Mouse (Mus musculus) lung, embryonic 16.5 days (tissue): ENCODE results near the gene Syndig1l. TPM values are rescaled to one million over a fixed set of nuclear protein-coding genes. Genes with fewer than 3 reads are reported as not detected.

Experiments
- ATAC-seq: fragments of 200-750 bp; cut with Nextera tagmentation; 2 replicates; pipeline ENCODE4 v1.8.0; 2017; ENCODE audit warnings: low read depth, mild to moderate bottlenecking, moderate library complexity
- H3K27ac ChIP-seq: fragments of 300-500 bp; sonication (generic); 2 replicates; pipeline ENCODE4 v1.5.1; 2014; ENCODE audit warnings: mild to moderate bottlenecking, control low read depth, low read length
- H3K27me3 ChIP-seq: fragments of 300-500 bp; sonication (generic); 2 replicates; pipeline ENCODE4 v1.6.1; 2014; ENCODE audit warnings: low read depth, low read length, mixed read lengths; ENCODE audit not compliant: control insufficient read depth, insufficient read depth
- H3K36me3 ChIP-seq: fragments of 300-500 bp; sonication (generic); 2 replicates; pipeline ENCODE4 v1.6.1; 2014; ENCODE audit warnings: low read length; ENCODE audit not compliant: control insufficient read depth, insufficient read depth
- H3K4me1 ChIP-seq: fragments of 300-500 bp; sonication (generic); replicated peaks from 2 replicates; pipeline ENCODE4 v1.6.1; 2014; ENCODE audit warnings: low read length, mixed read lengths; ENCODE audit not compliant: control insufficient read depth, insufficient read depth
- H3K4me2 ChIP-seq: fragments of 300-500 bp; sonication (generic); 2 replicates; pipeline ENCODE4 v1.6.1; 2014; ENCODE audit warnings: low read depth, low read length, control low read depth
- H3K4me3 ChIP-seq: fragments of 300-500 bp; sonication (generic); 2 replicates; pipeline ENCODE4 v1.5.1; 2014; ENCODE audit warnings: mild to moderate bottlenecking, low read length, control low read depth
- H3K9ac ChIP-seq: fragments of 300-500 bp; sonication (generic); 2 replicates; pipeline ENCODE4 v1.6.1; 2014; ENCODE audit warnings: low read length, control low read depth
- H3K9me3 ChIP-seq: fragments of 300-500 bp; sonication (generic); 2 replicates; pipeline ENCODE4 v1.6.1; 2016; ENCODE audit warnings: low read length; ENCODE audit not compliant: control insufficient read depth
- WGBS: fragments of 180-500 bp; shearing (Covaris S2); extraction: QIAGEN DNeasy Blood & Tissue Kit; methylation state at CpG from one replicate; pipeline ENCODE4 v1.1.7; 2014; 5-methylcytosine and 5-hydroxymethylcytosine counted together
- polyA plus RNA-seq: library from polyadenylated mRNA; unstranded; fragments of >200 nt; fragmentation: Nextera tagmentation; extraction: Ambion mirVana; gene quantifications from 2 replicates; pipeline ENCODE4 v1.2.1, GENCODE M21; 2015

Gene Syndig1l
- polyA plus RNA-seq, 1 experiment from 2014 or later, result not detected

DNA sequence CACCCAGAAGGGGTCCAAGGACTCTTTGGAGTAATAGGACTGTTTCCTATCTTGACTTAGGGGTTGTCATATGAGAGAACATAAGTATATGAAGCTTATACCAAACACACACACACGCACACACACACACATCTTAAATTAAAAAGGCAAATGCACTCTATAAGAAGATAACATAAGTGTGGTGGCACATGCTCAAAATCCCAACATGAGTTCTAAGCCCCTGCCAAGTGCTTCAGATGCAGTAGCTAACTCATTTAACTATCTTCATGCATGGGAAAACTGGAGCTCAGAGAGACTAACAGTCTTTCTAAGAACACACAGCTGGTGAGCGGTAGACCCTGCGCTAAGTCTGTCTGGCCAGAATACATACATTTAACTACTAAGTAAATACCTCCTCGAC lies 11.1 kb downstream of the Syndig1l start:
- no peak overlapping the region for H3K4me2 ChIP-seq
- H3K9ac ChIP-seq, result no peak overlapping the region
- 79% methylated on average over 4 of the region's 4 CpGs for WGBS
- H3K27me3 ChIP-seq, result no peaks in the 10 kb centered on the region
- no peak overlapping the region for H3K4me3 ChIP-seq
- no peaks in the 10 kb centered on the region for H3K36me3 ChIP-seq
- no peak for ATAC-seq
- H3K4me1 ChIP-seq, result no peaks in the 10 kb centered on the region
- no peak overlapping the region for H3K27ac ChIP-seq
- no peaks in the 10 kb centered on the region for H3K9me3 ChIP-seq

DNA sequence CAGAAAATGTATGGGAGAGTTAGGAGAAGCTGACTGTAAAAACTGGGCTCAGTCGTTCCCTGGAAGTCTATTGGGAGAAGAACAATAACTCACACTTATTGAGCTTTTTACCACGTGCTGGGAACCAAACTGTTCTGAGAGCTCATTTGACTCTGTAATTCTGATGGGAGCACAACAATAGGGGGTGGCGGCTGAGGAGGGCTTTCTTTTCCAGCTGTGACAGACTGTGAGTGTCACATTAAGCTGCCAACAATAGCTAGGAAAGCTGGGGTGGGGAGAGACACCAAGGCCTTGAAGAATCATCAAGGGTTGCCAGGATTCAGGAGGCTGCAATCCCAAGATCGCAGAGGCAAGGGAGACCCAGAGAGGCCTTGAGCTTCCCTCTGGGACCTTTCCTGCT lies 12.5 kb downstream of the Syndig1l start:
- H3K27ac ChIP-seq, result no peak overlapping the region
- H3K4me1 ChIP-seq, result no peaks in the 10 kb centered on the region
- no peak for ATAC-seq
- no peaks in the 10 kb centered on the region for H3K9me3 ChIP-seq
- H3K36me3 ChIP-seq, result no peaks in the 10 kb centered on the region
- 37% methylated on average over 4 of the region's 4 CpGs for WGBS
- no peak overlapping the region for H3K4me3 ChIP-seq
- no peak overlapping the region for H3K4me2 ChIP-seq
- no peaks in the 10 kb centered on the region for H3K27me3 ChIP-seq
- H3K9ac ChIP-seq, result no peak overlapping the region

DNA sequence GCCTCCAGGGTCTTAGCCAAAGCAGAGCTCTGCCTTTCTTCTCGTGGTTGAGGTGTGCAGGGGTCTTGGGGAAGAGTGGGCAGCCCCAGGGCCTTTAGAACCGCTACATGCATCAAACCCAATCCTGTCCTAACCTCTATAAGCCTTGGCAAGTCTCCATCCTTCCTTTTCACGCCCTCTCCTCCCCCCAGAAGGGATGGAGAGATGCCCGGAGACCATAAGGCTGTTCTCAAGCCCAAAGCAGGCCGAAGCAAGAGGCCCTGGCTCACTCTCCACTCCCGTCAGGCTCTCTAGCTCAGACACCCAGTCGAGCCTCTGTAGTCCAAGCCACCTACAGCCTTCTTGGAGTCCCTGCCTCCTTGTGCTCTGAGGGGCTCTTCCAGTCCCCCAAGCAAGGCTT lies 14.1 kb downstream of the Syndig1l start:
- WGBS, result 54% methylated on average over 7 of the region's 7 CpGs
- H3K4me2 ChIP-seq, result no peak overlapping the region
- no peak for ATAC-seq

DNA sequence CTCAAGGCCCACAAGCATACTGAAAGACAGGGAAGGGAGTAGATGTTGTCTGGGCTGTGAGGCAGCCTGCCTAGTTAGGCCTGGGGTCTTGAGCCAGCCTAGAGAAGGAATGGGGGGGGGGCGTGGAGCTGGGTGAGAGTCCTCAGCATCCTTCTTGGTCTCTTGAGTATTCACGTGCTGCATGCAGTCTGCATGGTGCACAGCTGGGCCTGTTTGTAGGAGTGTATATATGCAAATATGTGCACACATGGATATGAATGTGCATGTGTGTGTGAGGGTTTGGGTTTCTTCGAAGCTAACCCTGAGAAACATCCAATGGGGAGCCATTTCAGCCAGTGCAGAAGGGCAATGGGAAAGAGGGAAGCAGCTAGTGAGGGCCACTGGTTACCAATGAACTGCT lies 22.6 kb downstream of the Syndig1l start:
- no peaks in the 10 kb centered on the region for H3K9me3 ChIP-seq
- H3K9ac ChIP-seq, result no peak overlapping the region
- ATAC-seq, result no peak
- WGBS, result 72% methylated on average over 3 of the region's 3 CpGs
- H3K4me1 ChIP-seq, result no peaks in the 10 kb centered on the region
- H3K27ac ChIP-seq, result no peak overlapping the region
- peaks cover 3% of the 10 kb centered on the region; the same call in 1 of the 2 replicates for H3K27me3 ChIP-seq
- H3K4me3 ChIP-seq, result no peak overlapping the region
- no peak overlapping the region for H3K4me2 ChIP-seq
- H3K36me3 ChIP-seq, result no peaks in the 10 kb centered on the region

More for the DNA sequence above, 14.1 kb downstream of the Syndig1l start:
- no peak overlapping the region for H3K9ac ChIP-seq
- H3K27me3 ChIP-seq, result peaks cover 3% of the 10 kb centered on the region; the same call in 1 of the 2 replicates
- no peak overlapping the region for H3K4me3 ChIP-seq
- H3K9me3 ChIP-seq, result no peaks in the 10 kb centered on the region
- no peaks in the 10 kb centered on the region for H3K4me1 ChIP-seq
- H3K27ac ChIP-seq, result no peak overlapping the region
- no peaks in the 10 kb centered on the region for H3K36me3 ChIP-seq

GRCm38 (mm10) chr12:84674666-84675526 lies 23.7 kb downstream of the Syndig1l start:
- Histone ChIP-seq H3K4me3 (no peak overlapping the region), H3K27ac (no peak overlapping the region), H3K4me1 (no peaks in the 10 kb centered on the region), H3K4me2 (no peak overlapping the region), H3K9me3 (no peaks in the 10 kb centered on the region), H3K9ac (no peak overlapping the region), H3K27me3 (no peaks in the 10 kb centered on the region), H3K36me3 (no peaks in the 10 kb centered on the region)
- WGBS, result 32% methylated on average over 14 of the region's 14 CpGs
- ATAC-seq, result no peak

- no peak for ATAC-seq
- Histone ChIP-seq H3K9me3 (no peaks in the 10 kb centered on the region), H3K4me3 (no peak overlapping the region), H3K27me3 (no peaks in the 10 kb centered on the region), H3K4me2 (no peak overlapping the region), H3K4me1 (no peaks in the 10 kb centered on the region), H3K36me3 (no peaks in the 10 kb centered on the region), H3K9ac (no peak overlapping the region), H3K27ac (no peak overlapping the region)
- 23% methylated on average over 10 of the region's 10 CpGs for WGBS
These were observed 27.0 kb downstream of the Syndig1l start for GRCm38 (mm10) chr12:84671646-84672045.

DNA sequence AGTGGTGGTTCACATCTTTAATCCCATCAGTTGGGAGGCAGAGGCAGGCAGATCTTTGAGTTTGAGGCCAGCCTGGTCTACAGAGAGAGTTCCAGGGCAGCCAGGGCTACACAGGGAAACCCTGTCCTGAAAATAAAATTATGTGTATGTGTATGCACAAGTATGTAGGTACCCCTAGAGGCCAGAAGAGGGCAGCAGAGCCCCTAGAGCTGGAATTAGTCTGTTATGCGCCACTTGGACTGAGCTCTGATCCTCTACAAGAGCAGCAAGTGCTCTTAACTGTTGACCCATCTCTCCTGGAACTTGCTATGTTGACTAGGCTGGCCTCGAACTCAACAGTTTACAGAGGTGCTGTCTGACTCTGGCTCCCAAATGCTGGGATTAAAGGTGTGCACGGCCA lies 28.1 kb downstream of the Syndig1l start:
- 78% methylated on average over 3 of the region's 3 CpGs for WGBS
- Histone ChIP-seq H3K4me2 (no peak overlapping the region), H3K27ac (no peak overlapping the region), H3K4me3 (no peak overlapping the region), H3K4me1 (no peaks in the 10 kb centered on the region), H3K9ac (no peak overlapping the region), H3K36me3 (no peaks in the 10 kb centered on the region), H3K9me3 (no peaks in the 10 kb centered on the region), H3K27me3 (no peaks in the 10 kb centered on the region)
- no peak for ATAC-seq

GRCm38 (mm10) chr12:84653912-84654311 lies 44.7 kb downstream of the Syndig1l start:
- Histone ChIP-seq H3K36me3 (no peaks in the 10 kb centered on the region), H3K9ac (no peak overlapping the region), H3K4me1 (no peaks in the 10 kb centered on the region), H3K9me3 (no peaks in the 10 kb centered on the region), H3K4me2 (no peak overlapping the region), H3K4me3 (no peak overlapping the region), H3K27ac (no peak overlapping the region), H3K27me3 (no peaks in the 10 kb centered on the region; the same call in 1 of the 2 replicates)
- 13% methylated on average over 3 of the region's 3 CpGs for WGBS
- no peak; the same call in 1 of the 2 replicates for ATAC-seq

- Histone ChIP-seq H3K9ac (no peak overlapping the region), H3K4me1 (no peaks in the 10 kb centered on the region), H3K9me3 (no peaks in the 10 kb centered on the region), H3K36me3 (no peaks in the 10 kb centered on the region), H3K4me2 (no peak overlapping the region), H3K4me3 (no peak overlapping the region), H3K27ac (no peak overlapping the region), H3K27me3 (no peaks in the 10 kb centered on the region; the same call in 1 of the 2 replicates)
- 71% methylated on average over 13 of the region's 13 CpGs for WGBS
- no peak for ATAC-seq
These were observed 48.4 kb downstream of the Syndig1l start for GRCm38 (mm10) chr12:84650234-84650633.
